Mouse (Mus musculus) neural tube, embryonic 13.5 days (tissue): ENCODE measurements at regions not wholly inside any gene's neighbourhood (a gene's known extent, or its start where the extent isn't known, plus 50 kb on each side); places are given as distances from the start of the nearest gene placed in this dataset.

ENCODE experiments used
- ATAC-seq: fragments of 200-750 bp; cut with Nextera tagmentation; 2 replicates; pipeline ENCODE4 v1.8.0; 2017; ENCODE audit warnings: low read depth, mild to moderate bottlenecking, moderate TSS enrichment, moderate library complexity
- H3K27ac ChIP-seq: fragments of 300-500 bp; sonication (generic); replicated peaks from 2 replicates; pipeline ENCODE4 v1.5.1; 2015; ENCODE audit warnings: moderate library complexity, mild to moderate bottlenecking, inconsistent platforms
- H3K27me3 ChIP-seq: fragments of 300-500 bp; sonication (generic); 2 replicates; pipeline ENCODE4 v1.6.1; 2015; ENCODE audit warnings: mild to moderate bottlenecking, inconsistent platforms
- H3K36me3 ChIP-seq: fragments of 300-500 bp; sonication (generic); 2 replicates; pipeline ENCODE4 v1.6.1; 2015; ENCODE audit warnings: mild to moderate bottlenecking, inconsistent platforms
- H3K4me1 ChIP-seq: fragments of 300-500 bp; sonication (generic); replicated peaks from 2 replicates; pipeline ENCODE4 v1.6.1; 2015; ENCODE audit warnings: inconsistent platforms
- H3K4me2 ChIP-seq: fragments of 300-500 bp; sonication (generic); 2 replicates; pipeline ENCODE4 v1.6.1; 2015; ENCODE audit warnings: inconsistent platforms, mild to moderate bottlenecking, moderate library complexity
- H3K4me3 ChIP-seq: fragments of 300-500 bp; sonication (generic); 2 replicates; pipeline ENCODE4 v1.5.1; 2015; ENCODE audit warnings: mild to moderate bottlenecking, inconsistent platforms
- H3K9ac ChIP-seq: fragments of 300-500 bp; sonication (generic); 2 replicates; pipeline ENCODE4 v1.6.1; 2015; ENCODE audit warnings: moderate library complexity, mild to moderate bottlenecking, inconsistent platforms
- H3K9me3 ChIP-seq: fragments of 300-500 bp; sonication (generic); 2 replicates; pipeline ENCODE4 v1.6.1; 2016; ENCODE audit warnings: inconsistent platforms
- WGBS: fragments of 180-500 bp; shearing (Covaris S2); methylation state at CpG from one replicate; pipeline ENCODE4 v1.1.7; 2015; 5-methylcytosine and 5-hydroxymethylcytosine counted together

- 92% methylated on average over 10 of the region's 10 CpGs for WGBS
- H3K9me3 ChIP-seq, result no peaks in the 10 kb centered on the region
- no peaks in the 10 kb centered on the region for H3K36me3 ChIP-seq
- H3K4me2 ChIP-seq, result no peak overlapping the region
- no peak overlapping the region for H3K27ac ChIP-seq
- no peaks in the 10 kb centered on the region for H3K27me3 ChIP-seq
- no peak for ATAC-seq
- no peak overlapping the region for H3K4me3 ChIP-seq
- H3K4me1 ChIP-seq, result no peaks in the 10 kb centered on the region
- H3K9ac ChIP-seq, result no peak overlapping the region
Observed at GRCm38 (mm10) chr13:31505386-31505785, 50.5 kb upstream of the Foxq1 start.
